Mouse (Mus musculus): ENCODE data around the gene Gpr161. TPM values are rescaled to one million over a fixed set of nuclear protein-coding genes. Genes with fewer than 3 reads are reported as not detected.

The Gpr161 gene
- polyA plus RNA-seq (2014; fragmentation: Nextera tagmentation; extraction: Ambion mirVana) = 4.7 and 4.8 TPM in 2 replicates

- H3K4me2 ChIP-seq (ENCODE audit: low read length) = no peak within 1 kb of the TSS
- H3K27me3 ChIP-seq (replicated peaks; ENCODE audit: control insufficient read depth, insufficient read depth, low read length) = no peaks in the 10 kb centered on the region
- DNase-seq (ENCODE audit: low spot score) (no peak), ATAC-seq (no peak)
- H3K36me3 ChIP-seq (ENCODE audit: control insufficient read depth, insufficient read depth, low read length) = peaks cover 27% of the 10 kb centered on the region
- WGBS = 100% methylated on average over 1 of the region's 1 CpGs
- no peak within 1 kb of the TSS for H3K9ac ChIP-seq (ENCODE audit: low read length)
- H3K4me1 ChIP-seq (ENCODE audit: control insufficient read depth, insufficient read depth, low read length) = no peaks in the 10 kb centered on the region
- no peaks in the 10 kb centered on the region for H3K9me3 ChIP-seq (replicated peaks; ENCODE audit: control insufficient read depth, low read length)
- no peak within 1 kb of the TSS for H3K4me3 ChIP-seq (ENCODE audit: low read depth, low read length)
- no peak within 1 kb of the TSS for H3K27ac ChIP-seq (ENCODE audit: low read depth, low read length)
Observed at GRCm38 (mm10) chr1:165295489-165295888, at the start of gene Gpr161. Gene Gpr161 (plus strand): TSS chr1:165295789.

- H3K4me3 ChIP-seq (ENCODE audit: low read depth, low read length) = no peak overlapping the region
- WGBS = 86% methylated on average over 5 of the region's 5 CpGs
- no peaks in the 10 kb centered on the region for H3K27me3 ChIP-seq (replicated peaks; ENCODE audit: control insufficient read depth, insufficient read depth, low read length)
- DNase-seq (ENCODE audit: low spot score) (no peak), ATAC-seq (no peak)
- no peak overlapping the region for H3K27ac ChIP-seq (ENCODE audit: low read depth, low read length)
- no peak overlapping the region for H3K9ac ChIP-seq (ENCODE audit: low read length)
- no peaks in the 10 kb centered on the region for H3K9me3 ChIP-seq (replicated peaks; ENCODE audit: control insufficient read depth, low read length)
- no peaks in the 10 kb centered on the region for H3K36me3 ChIP-seq (ENCODE audit: control insufficient read depth, insufficient read depth, low read length)
- H3K4me2 ChIP-seq (ENCODE audit: low read length) = no peak overlapping the region
- H3K4me1 ChIP-seq (ENCODE audit: control insufficient read depth, insufficient read depth, low read length) = no peaks in the 10 kb centered on the region
Observed at GRCm38 (mm10) chr1:165246587-165246986, 49.0 kb upstream of the Gpr161 start.

- Histone ChIP-seq H3K36me3 (ENCODE audit: control insufficient read depth, insufficient read depth, low read length) (no peaks in the 10 kb centered on the region), H3K9me3 (replicated peaks; ENCODE audit: control insufficient read depth, low read length) (no peaks in the 10 kb centered on the region), H3K4me2 (ENCODE audit: low read length) (no peak overlapping the region), H3K4me3 (ENCODE audit: low read depth, low read length) (no peak overlapping the region), H3K27ac (ENCODE audit: low read depth, low read length) (no peak overlapping the region), H3K4me1 (ENCODE audit: control insufficient read depth, insufficient read depth, low read length) (no peaks in the 10 kb centered on the region), H3K9ac (ENCODE audit: low read length) (no peak overlapping the region), H3K27me3 (replicated peaks; ENCODE audit: control insufficient read depth, insufficient read depth, low read length) (no peaks in the 10 kb centered on the region)
- no peak for DNase-seq (ENCODE audit: low spot score)
- no peak for ATAC-seq
- WGBS = 82% methylated on average over 5 of the region's 5 CpGs
Observed at GRCm38 (mm10) chr1:165247085-165247484, 48.5 kb upstream of the Gpr161 start.

- no peaks in the 10 kb centered on the region for H3K9me3 ChIP-seq (replicated peaks; ENCODE audit: control insufficient read depth, low read length)
- DNase-seq (ENCODE audit: low spot score) (no peak), ATAC-seq (no peak)
- no peaks in the 10 kb centered on the region for H3K27me3 ChIP-seq (replicated peaks; ENCODE audit: control insufficient read depth, insufficient read depth, low read length)
- WGBS = 91% methylated on average over 3 of the region's 3 CpGs
- H3K4me1 ChIP-seq (ENCODE audit: control insufficient read depth, insufficient read depth, low read length) = no peaks in the 10 kb centered on the region
- no peak overlapping the region for H3K4me2 ChIP-seq (ENCODE audit: low read length)
- no peak overlapping the region for H3K27ac ChIP-seq (ENCODE audit: low read depth, low read length)
- H3K36me3 ChIP-seq (ENCODE audit: control insufficient read depth, insufficient read depth, low read length) = no peaks in the 10 kb centered on the region
- H3K9ac ChIP-seq (ENCODE audit: low read length) = no peak overlapping the region
- H3K4me3 ChIP-seq (ENCODE audit: low read depth, low read length) = no peak overlapping the region
Observed at GRCm38 (mm10) chr1:165247788-165248187, 47.8 kb upstream of the Gpr161 start.

DNA sequence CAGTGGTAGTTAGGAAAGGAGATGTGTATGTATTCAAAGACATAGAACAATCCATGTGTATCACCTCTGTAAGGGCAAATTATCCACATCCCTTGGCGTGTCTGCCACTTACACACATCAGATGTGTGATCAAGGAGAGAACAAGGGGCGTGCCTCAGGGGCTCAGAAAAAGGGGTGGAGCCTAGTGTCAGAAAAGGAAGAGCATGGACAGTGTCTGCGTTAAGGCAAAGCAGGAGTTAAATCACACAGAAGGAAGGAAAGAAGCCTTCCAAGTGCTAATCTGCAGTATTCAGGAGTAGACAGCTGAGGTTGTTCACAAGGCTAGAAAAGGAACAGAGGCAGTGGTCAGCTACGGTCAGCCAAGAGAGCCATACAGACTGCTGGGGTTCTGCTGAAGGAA is 46.7 kb upstream of the Gpr161 start:
- no peak for DNase-seq (ENCODE audit: low spot score)
- Histone ChIP-seq H3K9ac (ENCODE audit: low read length) (no peak overlapping the region), H3K4me2 (ENCODE audit: low read length) (no peak overlapping the region), H3K27ac (ENCODE audit: low read depth, low read length) (no peak overlapping the region), H3K4me3 (ENCODE audit: low read depth, low read length) (no peak overlapping the region), H3K4me1 (ENCODE audit: control insufficient read depth, insufficient read depth, low read length) (no peaks in the 10 kb centered on the region), H3K36me3 (ENCODE audit: control insufficient read depth, insufficient read depth, low read length) (no peaks in the 10 kb centered on the region), H3K9me3 (replicated peaks; ENCODE audit: control insufficient read depth, low read length) (no peaks in the 10 kb centered on the region), H3K27me3 (replicated peaks; ENCODE audit: control insufficient read depth, insufficient read depth, low read length) (no peaks in the 10 kb centered on the region)
- no peak for ATAC-seq
- WGBS = 58% methylated on average over 4 of the region's 4 CpGs

- Histone ChIP-seq H3K9ac (ENCODE audit: low read length) (no peak overlapping the region), H3K9me3 (replicated peaks; ENCODE audit: control insufficient read depth, low read length) (no peaks in the 10 kb centered on the region), H3K36me3 (ENCODE audit: control insufficient read depth, insufficient read depth, low read length) (no peaks in the 10 kb centered on the region), H3K27me3 (replicated peaks; ENCODE audit: control insufficient read depth, insufficient read depth, low read length) (no peaks in the 10 kb centered on the region), H3K27ac (ENCODE audit: low read depth, low read length) (no peak overlapping the region), H3K4me1 (ENCODE audit: control insufficient read depth, insufficient read depth, low read length) (no peaks in the 10 kb centered on the region), H3K4me3 (ENCODE audit: low read depth, low read length) (no peak overlapping the region), H3K4me2 (ENCODE audit: low read length) (no peak overlapping the region)
- DNase-seq (ENCODE audit: low spot score) = no peak
- WGBS = 87% methylated on average over 2 of the region's 2 CpGs
- no peak for ATAC-seq
Observed at GRCm38 (mm10) chr1:165250546-165250945, 45.0 kb upstream of the Gpr161 start.

DNA sequence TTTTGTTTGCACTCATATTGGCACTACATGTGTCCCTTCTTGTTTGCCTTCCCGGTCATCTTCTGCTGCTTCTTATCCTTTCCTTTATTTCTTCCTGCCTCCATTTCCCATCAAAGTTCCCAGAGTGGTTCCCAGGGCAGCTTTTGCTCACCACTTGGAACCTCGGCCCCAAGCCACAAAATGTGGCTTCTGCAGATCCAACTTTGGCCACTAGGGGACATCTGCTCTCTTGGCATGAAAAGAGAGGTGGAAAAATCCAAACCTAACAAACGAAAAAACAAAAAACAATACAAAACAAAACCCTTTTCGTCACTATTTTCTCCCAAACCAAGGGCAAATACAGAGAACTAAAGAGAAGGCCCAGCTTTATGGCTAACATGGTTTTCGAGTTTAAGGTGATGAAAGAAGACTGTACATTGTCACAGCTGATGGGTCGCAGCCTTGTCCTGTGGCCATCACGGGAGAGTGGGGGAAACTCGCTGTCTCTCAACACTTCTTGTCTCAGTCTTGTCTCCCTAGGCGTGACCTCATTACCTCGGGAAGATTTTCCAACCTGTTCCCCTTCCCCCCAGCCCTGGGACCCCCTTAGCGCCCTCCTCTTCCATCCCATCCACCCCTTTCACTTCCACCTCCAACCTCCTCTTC is 43.4 kb upstream of the Gpr161 start:
- peak; percentile 29; the same call in 1 of the 2 replicates for ATAC-seq
- Histone ChIP-seq H3K27ac (ENCODE audit: low read depth, low read length) (no peak overlapping the region), H3K9ac (ENCODE audit: low read length) (no peak overlapping the region), H3K4me3 (ENCODE audit: low read depth, low read length) (no peak overlapping the region), H3K4me1 (ENCODE audit: control insufficient read depth, insufficient read depth, low read length) (no peaks in the 10 kb centered on the region), H3K9me3 (replicated peaks; ENCODE audit: control insufficient read depth, low read length) (no peaks in the 10 kb centered on the region), H3K4me2 (ENCODE audit: low read length) (no peak overlapping the region), H3K27me3 (replicated peaks; ENCODE audit: control insufficient read depth, insufficient read depth, low read length) (no peaks in the 10 kb centered on the region), H3K36me3 (ENCODE audit: control insufficient read depth, insufficient read depth, low read length) (no peaks in the 10 kb centered on the region)
- 47% methylated on average over 11 of the region's 11 CpGs for WGBS
- peak; percentile 73 for DNase-seq (ENCODE audit: low spot score)

GRCm38 (mm10) chr1:165274946-165275345 is 20.6 kb upstream of the Gpr161 start:
- Histone ChIP-seq H3K9ac (ENCODE audit: low read length) (no peak overlapping the region), H3K4me3 (ENCODE audit: low read depth, low read length) (no peak overlapping the region), H3K4me2 (ENCODE audit: low read length) (no peak overlapping the region), H3K27me3 (replicated peaks; ENCODE audit: control insufficient read depth, insufficient read depth, low read length) (no peaks in the 10 kb centered on the region), H3K36me3 (ENCODE audit: control insufficient read depth, insufficient read depth, low read length) (no peaks in the 10 kb centered on the region), H3K9me3 (replicated peaks; ENCODE audit: control insufficient read depth, low read length) (no peaks in the 10 kb centered on the region), H3K4me1 (ENCODE audit: control insufficient read depth, insufficient read depth, low read length) (no peaks in the 10 kb centered on the region; the same call in 1 of the 2 replicates), H3K27ac (ENCODE audit: low read depth, low read length) (no peak overlapping the region)
- ATAC-seq (no peak), DNase-seq (ENCODE audit: low spot score) (no peak)
- 89% methylated on average over 6 of the region's 6 CpGs for WGBS

DNA sequence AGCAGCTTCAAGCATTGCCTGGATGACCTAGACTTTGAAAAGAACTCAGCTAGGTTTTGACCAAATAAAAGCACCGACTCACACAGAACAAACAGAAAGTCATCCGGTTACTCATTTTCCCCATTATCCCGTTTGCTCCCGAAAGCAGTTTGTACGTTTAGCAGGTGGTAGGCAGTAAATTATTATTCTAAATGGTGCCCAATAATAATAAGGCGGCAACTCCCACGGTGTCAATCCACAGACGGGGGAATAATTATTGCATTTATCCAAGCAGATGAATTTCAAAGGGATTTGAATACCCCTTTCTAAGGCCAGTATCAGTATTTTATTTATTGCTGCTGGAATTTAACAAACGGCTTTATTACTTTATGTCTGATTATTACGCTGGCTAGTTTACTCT is 14.8 kb upstream of the Gpr161 start:
- H3K4me1 ChIP-seq (ENCODE audit: control insufficient read depth, insufficient read depth, low read length) = peaks cover 28% of the 10 kb centered on the region
- peak overlapping the region; percentile 81 for H3K4me2 ChIP-seq (ENCODE audit: low read length)
- DNase-seq (ENCODE audit: low spot score) = peak; percentile 56

More for the DNA sequence above, 14.8 kb upstream of the Gpr161 start:
- Histone ChIP-seq H3K36me3 (ENCODE audit: control insufficient read depth, insufficient read depth, low read length) (no peaks in the 10 kb centered on the region), H3K9me3 (replicated peaks; ENCODE audit: control insufficient read depth, low read length) (no peaks in the 10 kb centered on the region), H3K9ac (ENCODE audit: low read length) (peak overlapping the region; percentile 96), H3K27me3 (replicated peaks; ENCODE audit: control insufficient read depth, insufficient read depth, low read length) (no peaks in the 10 kb centered on the region), H3K27ac (ENCODE audit: low read depth, low read length) (peak overlapping the region; percentile 94), H3K4me3 (ENCODE audit: low read depth, low read length) (peak overlapping the region; percentile 80)
- no peak for ATAC-seq
- 22% methylated on average over 10 of the region's 10 CpGs for WGBS
